Mouse (Mus musculus): Measurements from ENCODE around the gene Greb1.

DNA sequence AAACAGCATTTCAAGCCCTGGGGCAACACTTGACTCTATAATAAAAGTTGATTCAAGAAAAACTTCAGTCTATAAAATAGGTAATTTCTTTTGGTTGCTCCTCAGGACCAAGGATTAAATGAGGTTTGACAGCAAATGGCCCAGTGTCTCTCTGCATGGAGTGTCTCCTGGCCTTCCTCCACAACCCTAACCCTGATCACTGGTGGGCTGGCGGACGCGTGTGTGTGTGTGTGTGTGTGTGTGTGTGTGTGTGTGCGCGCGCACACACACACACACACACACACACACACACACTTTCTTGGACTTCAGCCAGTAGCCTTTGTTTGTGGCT, 793 bp downstream of the Greb1 start:
- TF ChIP-seq POLR2A (IDR thresholded peaks at IDR 0.05; ENCODE audit: low read depth, low read length) (no peak), CTCF (IDR thresholded peaks at IDR 0.05; ENCODE audit: extremely low read depth, insufficient read depth, insufficient read length, insufficient replicate concordance) (no peak)

All from spleen, adult 2 months (tissue).